Mouse (Mus musculus) gastrocnemius, adult 18-20 months (tissue): ENCODE data around the gene Sh3rf3. TPM values are rescaled to one million over a fixed set of nuclear protein-coding genes. Genes with fewer than 3 reads are reported as not detected.

Experiments
- DNase-seq: peaks from one replicate; pipeline ENCODE4 v3.0.0; 2021; ENCODE audit warnings: low spot score
- long read RNA-seq, 2 experiments: library from polyadenylated mRNA; stranded (forward); transcript quantifications; one replicate each; pipeline ENCODE4 v2.0.0; 2021
- total RNA-seq, 2 experiments: library from RNA; stranded (reverse); gene quantifications; 2 replicates each; pipeline ENCODE4 v1.2.3; 2021

Sh3rf3 gene
- total RNA-seq, result under 1 TPM; 0.41 to 0.64 TPM
- long read RNA-seq, experiment 1, result 0 reads
- long read RNA-seq, experiment 2, result 0 reads

- peak; percentile 17 for DNase-seq
Observed at GRCm38 (mm10) chr10:58813081-58813800, at the start of gene Sh3rf3. Gene Sh3rf3 (plus strand): TSS chr10:58813359.

GRCm38 (mm10) chr10:58788486-58789274 is 24.5 kb upstream of the Sh3rf3 start:
- no peak for DNase-seq

- DNase-seq, result no peak
Observed at GRCm38 (mm10) chr10:58797555-58797954, 15.6 kb upstream of the Sh3rf3 start.

- DNase-seq, result no peak
Observed at GRCm38 (mm10) chr10:58798156-58798555, 15.0 kb upstream of the Sh3rf3 start.

GRCm38 (mm10) chr10:58800996-58801433 is 12.1 kb upstream of the Sh3rf3 start:
- DNase-seq, result no peak

- DNase-seq, result no peak
Observed at GRCm38 (mm10) chr10:58802391-58802790, 10.8 kb upstream of the Sh3rf3 start.

GRCm38 (mm10) chr10:58807956-58808355 is 5.2 kb upstream of the Sh3rf3 start:
- DNase-seq, result no peak

- DNase-seq, result no peak
Observed at GRCm38 (mm10) chr10:58810181-58810580, 3.0 kb upstream of the Sh3rf3 start.

- DNase-seq, result peak; percentile 87
Observed at GRCm38 (mm10) chr10:58812210-58813080, 714 bp upstream of the Sh3rf3 start.

GRCm38 (mm10) chr10:58813801-58814191 is 637 bp downstream of the Sh3rf3 start:
- DNase-seq, result no peak

GRCm38 (mm10) chr10:58814486-58814885 is 1.3 kb downstream of the Sh3rf3 start:
- no peak for DNase-seq

GRCm38 (mm10) chr10:58824016-58824568 is 10.9 kb downstream of the Sh3rf3 start:
- DNase-seq, result no peak

- no peak for DNase-seq
Observed at GRCm38 (mm10) chr10:58829251-58830111, 16.3 kb downstream of the Sh3rf3 start.

- no peak for DNase-seq
Observed at GRCm38 (mm10) chr10:58833146-58833545, 20.0 kb downstream of the Sh3rf3 start.

GRCm38 (mm10) chr10:58833741-58834178 is 20.6 kb downstream of the Sh3rf3 start:
- no peak for DNase-seq

GRCm38 (mm10) chr10:58836391-58836790 is 23.2 kb downstream of the Sh3rf3 start:
- DNase-seq, result no peak

- DNase-seq, result no peak
Observed at GRCm38 (mm10) chr10:58837504-58837903, 24.3 kb downstream of the Sh3rf3 start.

- no peak for DNase-seq
Observed at GRCm38 (mm10) chr10:58841945-58842344, 28.8 kb downstream of the Sh3rf3 start.

- DNase-seq, result no peak
Observed at GRCm38 (mm10) chr10:58843100-58843499, 29.9 kb downstream of the Sh3rf3 start.

GRCm38 (mm10) chr10:58848127-58848526 is 35.0 kb downstream of the Sh3rf3 start:
- DNase-seq, result no peak
